Mouse (Mus musculus): ENCODE data around the gene Cdk11b. TPM values are rescaled to one million over a fixed set of nuclear protein-coding genes. Genes with fewer than 3 reads are reported as not detected.

Cdk11b gene
- total RNA-seq (2023), result 181 and 295 TPM in 2 replicates

GRCm38 (mm10) chr4:155624338-155625291 lies at the start of gene Cdk11b:
Cdk11b (plus strand) TSS chr4:155624854.

GRCm38 (mm10) chr4:155601091-155601996 lies 23.3 kb upstream of the Cdk11b start, which contains the start of gene Slc35e2:
Slc35e2 (plus strand) TSS chr4:155601416.

GRCm38 (mm10) chr4:155645308-155645707 lies 20.7 kb downstream of the Cdk11b start, which contains the start of gene Gm10563:
Gm10563 (minus strand) TSS chr4:155645408.

GRCm38 (mm10) chr4:155653086-155653450 lies 28.4 kb downstream of the Cdk11b start, which contains the start of gene Mmp23:
Mmp23 (minus strand) TSS chr4:155653384.

GRCm38 (mm10) chr4:155668689-155669597 lies 44.3 kb downstream of the Cdk11b start, which contains the start of gene Mib2:
Mib2 (minus strand) TSS chr4:155669198.

GRCm38 (mm10) chr4:155694111-155694481 lies 69.4 kb downstream of the Cdk11b start, which contains the start of gene Fndc10:
Fndc10 (plus strand) TSS chr4:155694342.

Other genes with a start within 250 kb of the Cdk11b start
- gene Gabrd, start 226.7 kb upstream of the Cdk11b start, total RNA-seq (2023), result not detected in 2 replicates
- 0.48 and 0.63 TPM in 2 replicates for gene Cfap74, start 215.7 kb upstream of the Cdk11b start, total RNA-seq (2023)
- gene Tmem52, start 155.7 kb upstream of the Cdk11b start, total RNA-seq (2023), result not detected in 2 replicates
- gene Gnb1, start 133.5 kb upstream of the Cdk11b start, total RNA-seq (2023), result 221 and 270 TPM in 2 replicates
- gene Nadk, start 62.5 kb upstream of the Cdk11b start, total RNA-seq (2023), result 364 and 368 TPM in 2 replicates
- gene Slc35e2, start 23.4 kb upstream of the Cdk11b start, total RNA-seq (2023), result 13.1 and 16.4 TPM in 2 replicates
- gene Gm10563, start 20.6 kb downstream of the Cdk11b start, total RNA-seq (2023), result not detected in 2 replicates
- 0.34 and 1.3 TPM in 2 replicates for gene Mmp23, start 28.5 kb downstream of the Cdk11b start, total RNA-seq (2023)
- 30.7 and 38.4 TPM in 2 replicates for gene Mib2, start 44.3 kb downstream of the Cdk11b start, total RNA-seq (2023)
- 0.22 and 0.54 TPM in 2 replicates for gene Fndc10, start 69.5 kb downstream of the Cdk11b start, total RNA-seq (2023)
- 82.1 and 98.7 TPM in 2 replicates for gene Ssu72, start 79.9 kb downstream of the Cdk11b start, total RNA-seq (2023)
- 0.23 and 0.41 TPM in 2 replicates for gene Tmem240, start 109.9 kb downstream of the Cdk11b start, total RNA-seq (2023)
- 7.3 and 11.4 TPM in 2 replicates for gene Atad3a, start 136.2 kb downstream of the Cdk11b start, total RNA-seq (2023)
- gene Vwa1, start 149.8 kb downstream of the Cdk11b start, total RNA-seq (2023), result not detected in 2 replicates
- not detected in 2 replicates for gene Tmem88b, start 161.0 kb downstream of the Cdk11b start, total RNA-seq (2023)
- gene Ankrd65, start 165.6 kb downstream of the Cdk11b start, total RNA-seq (2023), result not detected in 2 replicates
- gene Mrpl20, start 178.0 kb downstream of the Cdk11b start, total RNA-seq (2023), result 45.0 and 61.8 TPM in 2 replicates
- gene Ccnl2, start 187.6 kb downstream of the Cdk11b start, total RNA-seq (2023), result 162 and 225 TPM in 2 replicates
- gene Aurkaip1, start 206.4 kb downstream of the Cdk11b start, total RNA-seq (2023), result 98.0 and 129 TPM in 2 replicates
- 0.23 and 1.3 TPM in 2 replicates for gene Mxra8, start 214.8 kb downstream of the Cdk11b start, total RNA-seq (2023)
- gene Dvl1, start 222.5 kb downstream of the Cdk11b start, total RNA-seq (2023), result 49.9 and 68.5 TPM in 2 replicates
- gene Tas1r3, start 238.5 kb downstream of the Cdk11b start, total RNA-seq (2023), result 2.3 and 2.6 TPM in 2 replicates
- gene Cptp, start 244.6 kb downstream of the Cdk11b start, total RNA-seq (2023), result 20.5 and 22.6 TPM in 2 replicates
- 31.9 and 42.4 TPM in 2 replicates for gene Ints11, start 244.7 kb downstream of the Cdk11b start, total RNA-seq (2023)